In the genomic region with DNA sequence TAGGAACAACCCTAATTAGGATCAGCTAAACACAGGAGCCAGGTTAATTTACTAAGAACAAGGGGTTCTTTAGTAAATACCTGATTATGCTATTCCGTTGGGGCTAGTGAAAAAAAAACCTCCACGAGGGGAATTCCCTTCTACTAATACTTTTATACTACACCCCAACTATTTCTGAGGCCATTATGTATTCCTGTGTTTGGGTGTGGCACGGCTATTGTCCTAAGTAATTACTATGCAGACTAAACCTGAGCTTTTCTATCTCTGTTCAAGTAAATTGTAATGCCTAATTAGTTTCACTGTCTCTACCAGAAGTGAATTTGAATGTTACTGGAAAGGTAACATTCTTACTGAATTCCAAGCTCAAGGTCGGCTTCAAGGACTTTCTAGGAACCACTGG, we compare ENCODE assay signal across 26 mouse cellular contexts.
"Had no signal": no experiment of that assay in that cellular context is flagged by ENCODE, and none has a peak within 500 bp of the region (broad histone marks: within the 10 kb centered on the region; RNA-seq: fewer than 3 reads in every experiment).

No protein-coding gene starts in this region.

- H3K4me3 ChIP-seq: embryonic facial prominence, embryonic 10.5 days; embryonic facial prominence, embryonic 12.5 days; embryonic facial prominence, embryonic 13.5 days; embryonic facial prominence, embryonic 15.5 days; erythroblast, embryonic 14.5 days; forebrain, embryonic 10.5 days; forebrain, embryonic 12.5 days; forebrain, embryonic 13.5 days; forebrain, embryonic 15.5 days; gastrocnemius, adult 2 months; heart, adult 2 months; heart, embryonic 10.5 days had no signal

- DNase-seq: cerebellum, postnatal 10 days; cerebellum, postnatal 14 days; cerebellum, postnatal 25 days; cerebellum, postnatal 36 days; embryo, embryonic 11 days; gastrocnemius, adult 2 months; gastrocnemius, postnatal 10 days; gastrocnemius, postnatal 14 days; gastrocnemius, postnatal 25 days; gastrocnemius, postnatal 36 days; heart, adult 11 months; heart, adult 18-20 months; heart, adult 2 months had no signal

- H3K4me2 ChIP-seq: embryonic facial prominence, embryonic 12.5 days; embryonic facial prominence, embryonic 13.5 days; embryonic facial prominence, embryonic 15.5 days; forebrain, embryonic 12.5 days; forebrain, embryonic 13.5 days; forebrain, embryonic 15.5 days; heart, embryonic 11.5 days had no signal

- H3K27ac ChIP-seq: embryonic facial prominence, embryonic 10.5 days; embryonic facial prominence, embryonic 12.5 days; embryonic facial prominence, embryonic 13.5 days; embryonic facial prominence, embryonic 15.5 days; forebrain, embryonic 10.5 days; forebrain, embryonic 12.5 days; forebrain, embryonic 13.5 days; forebrain, embryonic 15.5 days; gastrocnemius, adult 2 months; heart, adult 2 months; heart, embryonic 10.5 days had no signal

- ATAC-seq: forebrain, embryonic 13.5 days; forebrain, embryonic 14.5 days; forebrain, embryonic 15.5 days; forebrain, embryonic 16.5 days had no signal

- H3K27me3 ChIP-seq: embryonic facial prominence, embryonic 12.5 days; embryonic facial prominence, embryonic 13.5 days; embryonic facial prominence, embryonic 15.5 days; forebrain, embryonic 12.5 days; forebrain, embryonic 13.5 days; forebrain, embryonic 15.5 days had no signal

- H3K9me3 ChIP-seq: embryonic facial prominence, embryonic 10.5 days; embryonic facial prominence, embryonic 12.5 days; embryonic facial prominence, embryonic 13.5 days; embryonic facial prominence, embryonic 15.5 days; forebrain, embryonic 10.5 days; forebrain, embryonic 12.5 days; forebrain, embryonic 13.5 days; forebrain, embryonic 15.5 days; heart, embryonic 10.5 days had no signal

- H3K4me1 ChIP-seq: embryonic facial prominence, embryonic 10.5 days; embryonic facial prominence, embryonic 12.5 days; embryonic facial prominence, embryonic 13.5 days; embryonic facial prominence, embryonic 15.5 days; forebrain, embryonic 10.5 days; forebrain, embryonic 12.5 days; forebrain, embryonic 13.5 days; forebrain, embryonic 15.5 days; heart, embryonic 10.5 days had no signal

- H3K9ac ChIP-seq: embryonic facial prominence, embryonic 12.5 days; embryonic facial prominence, embryonic 13.5 days; embryonic facial prominence, embryonic 15.5 days; forebrain, embryonic 12.5 days; forebrain, embryonic 13.5 days; forebrain, embryonic 15.5 days had no signal

- H3K36me3 ChIP-seq: embryonic facial prominence, embryonic 10.5 days; embryonic facial prominence, embryonic 12.5 days; embryonic facial prominence, embryonic 13.5 days; embryonic facial prominence, embryonic 15.5 days; forebrain, embryonic 10.5 days; forebrain, embryonic 12.5 days; forebrain, embryonic 15.5 days; heart, embryonic 10.5 days had no signal
